Mouse (Mus musculus) left cerebral cortex, adult 18-20 months (tissue): ENCODE data around the gene Rtn4rl2. TPM values are rescaled to one million over a fixed set of nuclear protein-coding genes. Genes with fewer than 3 reads are reported as not detected.
A peak's percentile ranks its signal among the peaks of the same experiment; 100 is the strongest.

Experiments used
- DNase-seq, 2 experiments: peaks; one replicate each; pipeline ENCODE4 v3.0.0; 2021 to 2022; ENCODE audit warnings: low spot score in 2 of 2, mixed read lengths in 1 of 2
- total RNA-seq, 2 experiments: library from RNA; stranded (reverse); gene quantifications; 2 replicates each; pipeline ENCODE4 v1.2.3; 2021

The Rtn4rl2 gene
- total RNA-seq, 2 experiments from 2014 or later = 91.9 to 95.9 TPM

DNA sequence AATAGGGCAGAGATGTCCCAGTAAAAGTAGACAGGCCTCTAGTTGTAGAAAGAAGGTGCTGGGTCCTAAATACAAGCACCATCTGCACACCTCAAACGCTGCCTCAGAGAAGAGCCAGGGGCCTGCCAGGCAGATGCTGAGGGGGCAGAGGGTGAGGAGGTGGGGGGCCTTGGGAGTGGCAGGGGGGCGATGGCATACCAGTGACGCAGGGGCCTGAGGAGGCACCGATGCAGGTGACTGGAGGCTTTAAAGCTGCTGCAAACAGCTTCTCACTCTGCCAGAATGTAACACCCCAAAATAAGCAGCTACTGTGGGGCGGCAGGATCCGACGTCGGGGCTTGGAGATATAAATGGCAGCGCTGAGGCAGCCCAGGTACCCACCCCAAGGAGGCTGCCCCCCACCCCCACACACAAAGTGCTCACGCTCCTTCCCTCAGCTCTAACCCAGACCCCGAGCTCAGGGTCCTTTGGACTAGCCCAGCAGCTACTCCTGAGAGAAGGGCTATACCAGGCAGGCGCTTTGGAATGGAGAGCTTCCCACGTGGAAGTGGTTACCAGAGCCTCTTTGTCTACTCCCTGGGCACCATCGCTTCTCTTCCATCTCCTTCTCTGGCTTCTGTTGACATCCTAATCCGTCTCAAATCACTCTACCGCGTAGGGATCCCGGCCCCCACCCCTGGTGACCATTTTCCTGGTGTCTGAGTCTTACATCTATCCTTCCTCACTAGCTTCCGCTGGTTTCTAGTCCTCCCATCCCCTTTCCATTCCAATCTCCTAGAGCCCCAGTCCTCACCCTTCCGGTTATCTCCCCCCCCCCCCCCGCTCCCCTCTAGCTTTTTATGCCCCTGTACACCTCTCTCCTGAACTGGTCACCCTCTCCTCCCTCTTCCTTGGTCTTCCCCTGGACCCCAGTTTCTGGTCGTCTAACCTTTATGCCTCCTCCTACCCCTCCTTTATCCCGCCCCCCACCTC is 1.1 kb downstream of the Rtn4rl2 start:
- DNase-seq = no peak

DNA sequence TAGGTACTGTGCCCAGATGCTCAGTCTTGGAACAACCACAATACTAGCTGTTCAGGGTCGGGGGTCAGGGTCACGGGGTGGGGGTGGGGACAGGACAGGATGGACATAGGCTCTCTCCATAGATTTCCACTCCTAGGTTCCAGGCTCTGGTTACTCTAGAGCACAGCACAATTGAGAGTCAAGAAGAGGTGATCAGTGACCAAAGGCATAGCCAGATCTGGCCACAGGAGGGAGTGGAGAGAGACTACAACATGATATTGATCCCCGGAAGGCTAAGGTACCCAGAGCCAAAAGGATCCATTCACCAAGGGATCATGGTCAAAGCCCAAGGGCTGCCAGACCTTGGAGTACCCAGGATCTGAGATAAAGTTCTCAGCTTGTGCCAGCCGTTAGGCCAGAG is 1.9 kb downstream of the Rtn4rl2 start:
- DNase-seq = no peak

DNA sequence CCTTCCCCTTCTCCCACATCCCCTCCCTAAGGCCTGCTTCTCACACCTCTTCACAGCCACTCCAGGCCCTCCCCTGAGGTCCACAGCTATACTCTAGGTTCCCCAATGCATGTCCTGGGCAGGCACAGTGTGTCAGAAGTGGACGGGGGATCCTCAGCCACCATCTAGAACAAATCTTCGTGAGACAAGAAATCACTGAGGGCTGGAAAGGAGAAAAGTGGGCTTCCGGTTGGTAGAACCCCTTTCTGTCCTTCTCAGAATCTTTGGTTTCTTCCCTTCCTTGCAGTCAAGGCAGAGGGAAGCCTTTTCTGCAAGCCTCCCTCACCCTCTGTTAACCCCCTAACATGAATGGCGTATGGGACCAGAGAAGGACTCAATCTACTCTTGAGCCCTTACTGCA is 2.6 kb downstream of the Rtn4rl2 start:
- no peak for DNase-seq

DNA sequence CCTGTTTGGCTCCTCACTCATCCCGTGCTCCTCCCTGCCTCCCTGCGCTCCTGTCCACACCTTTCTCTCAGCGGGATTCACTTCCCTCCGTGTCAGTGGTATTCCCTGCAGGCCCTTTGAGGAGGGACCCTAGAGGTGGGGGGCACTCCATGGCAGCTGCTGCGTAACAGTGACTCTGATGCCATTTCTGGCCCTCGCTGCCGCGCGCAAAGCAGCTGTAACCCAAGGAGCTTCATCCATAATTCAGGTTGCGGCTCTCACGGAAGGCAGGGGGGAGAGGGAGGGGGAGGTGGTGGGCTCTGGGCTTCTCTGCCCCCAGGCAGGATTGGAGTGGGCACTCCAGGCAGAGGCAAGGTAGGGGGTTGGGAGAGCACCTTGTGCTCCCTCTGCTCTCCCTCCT is 3.0 kb downstream of the Rtn4rl2 start:
- no peak for DNase-seq

DNA sequence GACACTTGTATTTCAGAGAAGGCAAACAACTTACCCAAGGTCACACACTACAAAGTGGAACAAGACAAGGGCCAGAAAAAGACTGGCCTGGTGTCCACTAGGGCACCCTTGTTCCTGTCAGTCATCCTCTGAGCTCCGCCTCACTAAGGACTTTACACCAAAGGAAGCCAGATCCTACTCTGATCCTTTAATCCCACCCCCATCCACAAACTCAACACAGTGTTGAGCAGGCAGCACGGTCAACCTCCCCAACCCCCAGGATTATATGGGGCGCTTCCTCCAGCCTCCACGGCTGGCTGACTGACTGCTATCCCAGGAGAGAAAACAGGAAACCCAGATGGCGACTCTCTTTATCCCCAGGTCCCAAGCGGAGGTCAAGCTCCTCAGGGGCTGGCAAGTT is 3.4 kb downstream of the Rtn4rl2 start:
- no peak for DNase-seq

DNA sequence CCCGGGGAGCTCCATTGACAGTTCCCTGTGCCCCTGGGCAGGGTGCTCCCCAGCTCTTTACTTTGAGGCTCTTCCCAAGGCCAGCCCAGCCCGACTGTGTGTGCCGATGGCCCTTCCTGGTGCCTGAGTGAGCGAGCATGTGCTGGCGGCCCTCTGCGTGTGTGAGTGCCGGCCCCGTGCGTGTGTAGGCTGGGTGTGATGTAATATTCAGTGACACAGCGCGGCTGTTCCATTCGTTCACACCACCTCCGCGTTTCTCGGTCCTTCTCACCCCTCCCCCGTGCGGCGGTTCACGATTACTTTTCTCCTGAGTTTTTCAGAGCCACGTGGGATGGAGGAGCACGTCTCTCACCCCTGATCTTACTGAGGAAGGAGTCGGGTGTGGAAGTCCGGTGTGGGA is 3.9 kb downstream of the Rtn4rl2 start:
- DNase-seq = peak; percentile 82 to 89

DNA sequence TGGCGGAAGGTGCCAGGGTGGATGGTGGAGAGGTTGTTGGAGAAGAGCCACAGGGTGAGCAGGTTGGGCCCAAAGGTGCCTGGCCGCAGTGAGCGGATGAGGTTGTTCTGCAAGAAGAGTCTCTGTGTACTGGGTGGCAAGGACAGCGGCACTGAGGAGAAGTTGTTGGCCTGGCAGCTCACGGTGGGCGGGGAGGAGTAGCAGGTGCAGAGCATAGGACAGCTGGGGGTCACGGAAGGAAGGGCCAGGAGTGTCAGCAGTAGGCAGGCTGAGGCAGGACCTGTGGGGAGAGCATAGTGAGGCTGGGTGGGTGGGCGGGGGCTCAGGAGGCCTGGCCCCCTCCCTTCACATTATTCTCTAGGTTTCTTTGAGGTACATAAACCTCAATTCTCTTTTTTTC is 5.9 kb downstream of the Rtn4rl2 start:
- no peak for DNase-seq

DNA sequence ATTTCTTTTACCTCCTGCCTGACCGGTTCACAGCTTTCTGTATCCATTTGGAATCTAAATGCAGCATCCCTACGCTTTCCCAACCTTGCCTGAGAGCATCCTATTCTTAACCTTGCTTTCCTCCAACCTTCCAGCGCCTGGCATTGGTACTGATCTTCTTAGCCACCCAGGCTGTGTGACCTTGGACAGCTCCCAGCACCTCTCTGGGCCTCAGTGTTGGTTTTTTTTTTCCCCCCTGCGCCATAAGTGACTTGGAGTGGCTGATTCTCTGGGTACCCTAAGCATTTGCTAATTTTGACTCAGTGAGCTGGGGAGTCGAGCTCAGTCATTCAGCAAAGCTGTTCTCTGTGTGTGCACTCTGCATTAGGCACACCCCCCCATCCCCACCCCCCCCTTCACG is 10.7 kb downstream of the Rtn4rl2 start:
- DNase-seq = no peak

DNA sequence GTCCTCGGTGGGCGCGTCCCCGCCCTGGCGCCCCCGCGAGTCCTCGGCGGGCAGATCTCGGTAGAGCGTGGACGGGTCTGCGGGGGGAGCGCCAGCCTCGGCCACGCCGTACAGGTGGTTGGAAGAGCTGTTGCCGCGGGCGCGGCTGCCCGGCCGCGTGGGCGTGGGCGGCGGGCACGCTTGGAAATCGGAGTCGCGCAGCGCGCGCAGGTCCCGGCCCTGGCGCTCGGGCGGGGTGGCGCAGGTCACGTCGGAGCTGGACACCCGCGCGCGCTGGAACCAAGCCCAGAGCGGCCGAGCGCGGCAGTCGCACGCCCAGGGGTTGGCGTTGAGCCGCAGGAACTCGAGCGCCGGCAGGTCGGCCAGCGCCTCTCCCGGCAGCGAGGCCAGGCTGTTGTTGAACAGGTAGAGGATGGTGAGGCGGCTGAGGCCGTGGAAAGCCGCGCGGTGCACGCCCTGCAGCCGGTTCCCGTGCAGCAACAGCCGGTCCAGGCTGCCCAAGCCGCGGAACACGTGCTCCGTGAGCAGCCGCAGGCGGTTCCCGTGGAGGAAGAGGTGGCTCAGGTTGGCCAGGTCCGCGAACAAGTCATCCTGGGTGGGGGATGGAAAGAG is 14.3 kb downstream of the Rtn4rl2 start:
- DNase-seq = no peak

DNA sequence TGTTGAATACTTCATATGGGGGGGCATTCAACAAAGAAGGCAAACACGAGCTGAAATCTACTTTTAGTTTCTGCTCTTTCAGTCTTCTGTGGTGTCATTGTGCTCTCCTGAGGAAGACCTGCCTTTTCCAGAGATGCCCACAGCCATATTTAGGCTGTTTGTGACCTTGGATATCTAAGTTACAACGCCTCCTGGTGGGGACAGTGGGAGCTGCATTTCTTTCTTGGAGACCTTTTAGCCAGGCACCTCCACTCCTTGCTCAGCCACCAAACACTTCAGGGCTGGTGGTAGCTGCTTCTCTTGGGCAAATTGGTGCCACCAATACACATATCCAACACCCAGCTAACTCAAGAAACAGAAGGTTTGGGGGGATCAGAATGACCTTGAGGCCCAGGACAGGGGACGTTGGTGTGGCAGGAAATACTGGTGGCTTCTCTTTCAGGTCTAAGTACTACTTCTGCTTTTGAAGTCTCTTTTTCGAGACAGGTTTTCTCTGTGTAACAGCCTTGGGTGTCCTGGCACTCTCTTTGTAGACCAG is 15.8 kb downstream of the Rtn4rl2 start:
- DNase-seq = no peak

DNA sequence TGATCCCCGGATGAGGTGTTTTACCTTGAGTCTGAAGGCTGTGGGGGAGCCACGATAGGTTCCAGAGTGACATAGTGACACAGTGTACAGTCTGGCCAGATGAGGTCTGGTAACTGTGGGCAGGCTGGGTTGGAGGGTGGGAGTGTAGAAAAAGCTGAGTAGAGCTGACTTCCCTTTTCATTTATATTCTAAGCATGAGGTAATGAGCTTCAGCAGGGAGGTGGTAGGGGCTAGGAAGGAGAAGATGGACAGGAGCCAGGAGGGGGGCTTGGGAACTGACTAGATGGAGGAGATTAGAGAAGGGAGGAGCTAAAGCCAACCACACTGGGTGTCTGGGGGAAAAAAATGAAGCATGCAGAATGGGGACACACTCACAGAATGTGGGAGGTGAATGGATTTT is 17.5 kb downstream of the Rtn4rl2 start:
- no peak for DNase-seq

DNA sequence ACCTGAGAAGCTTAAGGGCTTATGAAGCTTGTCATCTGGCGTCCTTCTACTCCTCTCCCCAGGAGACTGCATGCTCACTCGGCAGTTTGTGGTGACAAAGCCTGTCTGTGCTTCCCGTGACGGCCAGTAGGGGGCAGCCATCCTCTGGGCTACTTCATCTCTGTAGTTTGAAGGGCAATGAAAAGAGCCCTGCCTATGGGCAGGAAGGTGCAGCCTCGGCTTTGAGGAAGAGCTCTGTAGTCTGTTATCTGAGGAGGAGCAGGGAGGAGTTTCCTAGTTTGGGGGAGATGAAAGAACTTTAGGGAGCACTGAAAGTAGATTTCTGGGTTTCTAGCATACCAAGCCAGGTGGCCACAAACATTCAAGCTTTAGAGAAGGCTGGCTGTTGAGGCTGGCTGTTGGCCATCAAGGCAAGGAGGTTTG is 18.0 kb downstream of the Rtn4rl2 start:
- peak; percentile 73 to 82 for DNase-seq

DNA sequence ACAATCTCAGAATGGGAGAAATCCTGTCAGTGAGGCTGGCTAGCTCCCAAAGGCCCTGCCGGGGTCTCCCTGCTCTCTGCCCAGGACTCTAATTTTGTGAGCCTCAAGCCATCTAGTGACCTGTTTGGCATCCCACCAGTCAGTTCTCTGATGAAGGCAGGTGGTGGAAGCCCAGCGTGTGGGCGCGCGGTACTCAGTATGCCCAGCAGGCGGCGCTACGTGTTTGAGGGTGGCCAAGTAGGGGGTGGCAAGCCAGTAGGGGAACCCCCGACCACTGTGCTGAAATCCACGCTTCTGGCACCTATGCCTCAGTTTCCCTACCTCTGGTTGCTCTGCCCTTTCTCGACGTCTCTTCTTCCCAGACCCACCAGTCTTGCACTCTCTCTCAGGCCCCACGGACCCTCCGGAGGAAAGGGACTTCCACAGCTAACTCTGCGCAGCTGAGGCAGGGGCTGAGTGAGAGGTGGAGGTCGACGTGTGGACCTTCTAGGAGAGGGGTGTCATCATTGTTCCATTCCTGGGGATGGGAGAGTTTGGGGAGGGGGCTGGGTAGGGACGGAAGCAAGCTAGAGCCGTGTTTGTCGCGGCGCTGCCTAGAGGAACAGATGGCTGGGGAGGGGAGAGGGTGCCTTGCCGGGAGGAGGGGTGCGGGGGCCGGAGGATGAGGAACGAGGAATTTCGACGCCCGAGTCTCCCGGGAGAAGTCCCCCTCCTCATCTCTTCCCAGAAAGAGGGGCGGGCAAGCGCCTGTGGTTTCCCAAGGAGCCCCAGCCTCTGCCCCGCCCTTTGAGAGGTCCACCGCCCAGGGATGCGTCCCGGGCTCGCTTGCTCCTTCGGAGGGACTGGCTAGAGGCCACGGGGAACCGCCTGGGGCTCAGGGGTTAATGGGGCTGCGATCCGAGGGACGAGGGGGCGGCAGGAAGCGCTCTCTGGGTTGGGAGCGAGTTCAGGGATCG is 20.6 kb downstream of the Rtn4rl2 start:
- peak; percentile 67 to 74 for DNase-seq

DNA sequence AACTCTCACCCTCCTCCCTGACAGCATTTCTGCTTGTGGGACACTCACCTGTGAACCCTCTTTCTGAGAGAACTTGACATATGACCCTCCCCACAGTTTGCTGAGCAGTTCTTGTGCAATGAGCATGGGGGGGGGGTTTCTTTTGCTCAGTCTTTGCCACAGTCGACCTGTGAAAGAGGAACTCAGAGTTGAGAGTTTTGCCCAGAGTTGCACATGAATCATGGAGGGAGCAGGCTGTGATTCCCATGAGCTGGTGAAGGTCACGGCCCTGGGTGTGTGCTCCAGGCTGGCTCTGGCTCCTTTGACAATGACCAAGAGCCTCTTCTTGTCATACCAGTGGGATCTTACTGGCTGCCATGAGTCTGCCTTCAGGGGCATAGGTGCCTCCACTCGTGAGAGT is 24.3 kb downstream of the Rtn4rl2 start:
- no peak for DNase-seq

DNA sequence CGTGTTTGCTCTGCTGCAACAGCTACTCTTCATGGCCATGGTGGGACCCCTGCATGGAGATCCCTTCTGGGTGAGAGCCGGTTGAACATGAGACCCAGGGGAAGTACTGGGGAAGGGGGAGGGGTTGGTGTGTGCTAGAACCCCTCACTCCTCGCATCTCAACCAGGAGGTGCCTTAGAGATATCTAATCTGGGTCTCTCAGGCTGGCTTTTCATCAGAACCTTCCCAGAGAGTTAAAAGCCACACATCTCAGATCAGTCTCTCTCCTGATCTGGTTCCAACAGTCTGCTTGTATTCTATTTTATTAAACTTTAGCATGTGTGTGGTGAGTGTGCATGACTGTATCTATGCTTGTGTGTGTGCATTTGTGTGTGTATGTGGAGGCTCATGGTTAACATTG is 25.1 kb downstream of the Rtn4rl2 start:
- DNase-seq = no peak

DNA sequence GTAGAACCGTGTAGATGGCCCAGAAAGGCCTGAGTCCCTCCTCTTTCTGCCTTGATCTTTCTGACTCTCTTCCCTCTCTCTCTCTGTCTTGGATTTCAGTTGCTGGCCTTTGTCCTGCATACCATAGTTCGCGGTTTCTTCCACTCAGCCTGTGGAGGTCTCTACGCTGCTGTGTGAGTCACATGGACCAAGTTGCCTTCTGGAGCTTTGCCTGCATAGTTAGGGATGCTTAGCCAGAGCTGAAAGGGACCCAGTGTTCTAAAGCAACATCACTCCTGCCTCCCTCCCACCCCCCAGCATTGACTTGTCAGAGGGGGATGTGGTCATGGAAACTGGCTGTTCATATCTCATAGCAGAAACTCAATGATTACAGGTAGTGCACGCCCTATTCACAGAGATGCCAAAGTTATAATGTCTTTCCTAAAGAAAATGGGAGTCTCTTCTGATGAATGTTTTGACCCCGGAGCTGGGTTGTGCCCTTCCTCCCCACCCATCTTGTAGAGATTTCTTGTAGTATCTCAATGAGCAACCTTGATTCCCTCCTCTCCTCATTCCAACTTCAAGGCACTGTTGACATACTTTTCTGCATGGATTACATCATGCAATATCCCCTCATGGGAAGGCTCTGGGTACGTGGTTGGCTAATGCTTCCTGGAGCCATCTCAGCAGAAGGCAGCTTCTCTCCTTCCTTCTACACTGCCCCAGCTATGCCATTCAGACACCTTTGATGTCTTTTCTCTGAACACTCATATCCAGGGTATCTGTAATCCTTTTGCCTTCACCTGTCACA is 26.3 kb downstream of the Rtn4rl2 start:
- DNase-seq = no peak

DNA sequence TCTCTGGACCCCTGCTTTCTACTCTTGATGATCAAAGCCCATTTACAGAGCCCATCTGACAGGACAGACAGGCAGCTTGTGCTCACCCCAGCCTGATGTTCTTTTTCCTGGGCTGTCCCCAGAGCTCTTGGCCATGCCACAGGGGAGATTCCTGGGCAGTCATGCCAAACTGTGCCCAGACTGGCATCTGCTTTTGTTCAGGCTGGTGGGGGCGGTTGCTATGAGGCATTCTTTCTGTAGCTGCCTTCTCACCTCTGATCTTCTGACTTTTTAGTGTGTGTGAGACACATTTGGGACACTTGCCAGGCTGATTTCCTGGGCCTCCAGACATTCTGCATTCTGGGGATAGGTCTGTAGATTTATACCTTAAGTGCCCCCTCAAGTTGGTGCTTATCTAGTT is 28.0 kb downstream of the Rtn4rl2 start:
- DNase-seq = no peak

DNA sequence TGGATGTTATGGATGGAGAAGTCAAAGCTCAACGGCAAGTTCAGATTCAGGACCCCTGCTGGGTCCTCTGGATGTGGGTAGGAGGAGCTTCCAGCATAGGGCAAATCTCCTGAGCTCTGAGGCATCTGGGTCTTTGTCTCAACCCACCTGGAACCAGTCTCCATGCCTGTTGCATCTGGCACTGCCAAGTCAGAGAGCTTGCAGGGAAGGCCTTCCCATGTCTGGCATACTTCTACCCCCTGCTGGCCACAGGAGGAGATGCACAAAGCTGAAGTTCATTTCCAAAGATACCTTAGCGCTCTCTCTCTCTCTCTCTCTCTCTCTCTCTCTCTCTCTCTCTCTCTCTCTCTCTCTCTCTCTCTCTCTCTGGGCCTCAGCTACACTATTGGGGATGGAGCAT is 30.8 kb downstream of the Rtn4rl2 start:
- DNase-seq = peak in 1 of 2 experiments; percentile 61

DNA sequence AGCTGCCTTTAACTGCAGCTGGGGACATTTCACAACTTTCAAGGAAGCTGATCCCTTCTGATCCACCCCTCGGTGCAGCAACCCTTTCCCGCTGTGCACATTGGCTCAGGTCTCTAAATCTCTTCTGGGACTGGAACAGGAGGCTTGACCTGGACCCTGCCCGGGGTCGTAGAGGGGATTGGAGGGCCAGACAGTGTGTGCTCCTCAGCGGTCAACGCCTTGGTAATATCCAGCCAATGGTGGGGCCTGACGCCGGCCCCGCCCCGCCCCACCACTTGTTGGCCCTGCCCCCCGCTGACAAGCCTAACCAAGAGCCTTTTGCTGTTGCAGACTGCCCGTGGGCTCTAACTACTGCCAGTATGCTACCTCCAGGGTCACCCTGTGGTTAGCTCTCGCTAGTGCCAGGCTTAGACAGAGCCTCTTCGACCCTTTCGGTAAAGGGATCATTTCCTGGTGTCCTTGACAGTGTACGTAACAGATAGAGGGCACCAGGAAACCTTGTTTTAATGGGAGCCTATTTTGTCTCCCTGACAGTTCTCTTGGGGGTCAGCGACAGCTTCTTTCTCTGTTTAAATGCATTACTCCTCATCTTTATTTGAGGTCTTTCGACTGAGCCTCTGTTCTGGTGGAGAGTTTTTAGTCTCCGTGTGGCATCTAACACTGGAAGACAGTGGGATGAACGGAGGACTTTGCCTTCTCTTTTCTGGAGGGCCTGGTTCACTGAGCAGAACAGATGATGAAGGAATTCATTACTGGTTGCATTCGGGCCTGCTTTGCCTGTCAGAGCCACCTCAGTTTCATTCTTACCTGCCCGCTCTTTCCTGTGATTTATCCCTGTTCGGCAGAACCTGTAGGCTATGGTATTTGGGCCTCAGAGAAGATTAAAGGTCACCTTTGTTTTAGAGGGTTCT is 35.1 kb downstream of the Rtn4rl2 start:
- DNase-seq = no peak
